Mouse (Mus musculus) stomach, embryonic 16.5 days (tissue): ENCODE data around the gene Gm21981. TPM values are rescaled to one million over a fixed set of nuclear protein-coding genes. Genes with fewer than 3 reads are reported as not detected.
A peak's percentile ranks its signal among the peaks of the same experiment; 100 is the strongest.

Experiments
- ATAC-seq: fragments of 200-750 bp; cut with Nextera tagmentation; 2 replicates; pipeline ENCODE4 v1.8.0; 2017; ENCODE audit warnings: moderate number of reproducible peaks, moderate TSS enrichment; ENCODE audit not compliant: insufficient read depth, low FRiP score
- H3K27ac ChIP-seq: fragments of 300-500 bp; sonication (generic); 2 replicates; pipeline ENCODE4 v1.5.1; 2014; ENCODE audit warnings: low read length
- H3K27me3 ChIP-seq: fragments of 300-500 bp; sonication (generic); 2 replicates; pipeline ENCODE4 v1.6.1; 2014; ENCODE audit warnings: low read length, control low read depth, mixed read lengths; ENCODE audit not compliant: control insufficient read depth, insufficient read depth
- H3K36me3 ChIP-seq: fragments of 300-500 bp; sonication (generic); 2 replicates; pipeline ENCODE4 v1.6.1; 2014; ENCODE audit warnings: low read length; ENCODE audit not compliant: control insufficient read depth, insufficient read depth
- H3K4me1 ChIP-seq: fragments of 300-500 bp; sonication (generic); 2 replicates; pipeline ENCODE4 v1.6.1; 2014; ENCODE audit warnings: low read length, control low read depth, mixed read lengths; ENCODE audit not compliant: control insufficient read depth, insufficient read depth
- H3K4me2 ChIP-seq: fragments of 300-500 bp; sonication (generic); 2 replicates; pipeline ENCODE4 v1.6.1; 2014; ENCODE audit warnings: low read depth, low read length, mixed read lengths
- H3K4me3 ChIP-seq: fragments of 300-500 bp; sonication (generic); replicated peaks from 2 replicates; pipeline ENCODE4 v1.5.1; 2014; ENCODE audit warnings: mild to moderate bottlenecking, low read length
- H3K9ac ChIP-seq: fragments of 300-500 bp; sonication (generic); 2 replicates; pipeline ENCODE4 v1.6.1; 2014; ENCODE audit warnings: low read length
- H3K9me3 ChIP-seq: fragments of 300-500 bp; sonication (generic); replicated peaks from 2 replicates; pipeline ENCODE4 v1.6.1; 2016; ENCODE audit warnings: low read length, control low read depth; ENCODE audit not compliant: control insufficient read depth
- WGBS: fragments of 180-500 bp; shearing (Covaris S2); extraction: QIAGEN DNeasy Blood & Tissue Kit; methylation state at CpG from one replicate; pipeline ENCODE4 v1.1.7; 2014; 5-methylcytosine and 5-hydroxymethylcytosine counted together
- polyA plus RNA-seq: library from polyadenylated mRNA; unstranded; fragments of >200 nt; fragmentation: Nextera tagmentation; extraction: Ambion mirVana; gene quantifications from 2 replicates; pipeline ENCODE4 v1.2.1, GENCODE M21; 2015

Gm21981 gene
- polyA plus RNA-seq, 1 experiment from 2014 or later, result 0.19 TPM

GRCm38 (mm10) chr17:47693671-47694441, 399 bp downstream of the Gm21981 start:
- Histone ChIP-seq H3K4me3 (peak overlapping the region; percentile 77), H3K27ac (no peak overlapping the region; the same call in 1 of the 2 replicates), H3K9me3 (no peaks in the 10 kb centered on the region), H3K36me3 (no peaks in the 10 kb centered on the region), H3K27me3 (no peaks in the 10 kb centered on the region), H3K9ac (peak overlapping the region; percentile 90), H3K4me1 (peaks cover 21% of the 10 kb centered on the region), H3K4me2 (peak overlapping the region; percentile 97)
- 39% methylated on average over 13 of the region's 13 CpGs for WGBS
- ATAC-seq, result peak; percentile 4; the same call in 1 of the 2 replicates

GRCm38 (mm10) chr17:47691650-47692049, 2.6 kb downstream of the Gm21981 start:
- Histone ChIP-seq H3K36me3 (no peaks in the 10 kb centered on the region), H3K27ac (no peak overlapping the region), H3K9ac (no peak overlapping the region), H3K4me2 (no peak overlapping the region), H3K9me3 (no peaks in the 10 kb centered on the region), H3K4me3 (no peak overlapping the region), H3K27me3 (no peaks in the 10 kb centered on the region), H3K4me1 (peaks cover 28% of the 10 kb centered on the region)
- ATAC-seq, result no peak
- 89% methylated on average over 3 of the region's 3 CpGs for WGBS

- Histone ChIP-seq H3K36me3 (no peaks in the 10 kb centered on the region), H3K4me1 (peaks cover 27% of the 10 kb centered on the region; the same call in 1 of the 2 replicates), H3K9me3 (no peaks in the 10 kb centered on the region), H3K27ac (no peak overlapping the region), H3K4me2 (no peak overlapping the region), H3K27me3 (no peaks in the 10 kb centered on the region), H3K9ac (0 out of 2 replicates have a peak overlapping the region, but pooled peaks have one; percentile 90), H3K4me3 (no peak overlapping the region)
- 76% methylated on average over 8 of the region's 8 CpGs for WGBS
- no peak for ATAC-seq
Observed at GRCm38 (mm10) chr17:47689894-47690293, 4.4 kb downstream of the Gm21981 start.

GRCm38 (mm10) chr17:47688608-47689575, 5.4 kb downstream of the Gm21981 start, which contains the start of gene Frs3:
Gene Frs3 (plus strand): TSS chr17:47689030.
- Histone ChIP-seq H3K4me2 (peak within 1 kb of the TSS; percentile 99), H3K27ac (peak within 1 kb of the TSS; percentile 87), H3K4me1 (peaks cover 22% of the 10 kb centered on the region; the same call in 1 of the 2 replicates), H3K36me3 (no peaks in the 10 kb centered on the region), H3K27me3 (no peaks in the 10 kb centered on the region), H3K4me3 (peak within 1 kb of the TSS; percentile 92), H3K9ac (peak within 1 kb of the TSS; percentile 91), H3K9me3 (no peaks in the 10 kb centered on the region)
- peak; percentile 71 for ATAC-seq
- 2% methylated on average over 58 of the region's 58 CpGs for WGBS

- no peaks in the 10 kb centered on the region for H3K36me3 ChIP-seq
- peak within 1 kb of the TSS; percentile 92 for H3K4me3 ChIP-seq
- peak within 1 kb of the TSS; percentile 99 for H3K4me2 ChIP-seq
- no peaks in the 10 kb centered on the region for H3K9me3 ChIP-seq
- peak within 1 kb of the TSS; percentile 91 for H3K9ac ChIP-seq
- no peak for ATAC-seq
- no peaks in the 10 kb centered on the region for H3K27me3 ChIP-seq
- WGBS, result 0% methylated on average over 9 of the region's 9 CpGs
- peak within 1 kb of the TSS; percentile 87 for H3K27ac ChIP-seq
- peaks cover 20% of the 10 kb centered on the region; the same call in 1 of the 2 replicates for H3K4me1 ChIP-seq
Observed at GRCm38 (mm10) chr17:47688344-47688607, 6.0 kb downstream of the Gm21981 start, which contains the start of gene Tomm6. Gene Tomm6 (minus strand): TSS chr17:47688386.

GRCm38 (mm10) chr17:47687409-47688343, 6.6 kb downstream of the Gm21981 start:
- H3K27me3 ChIP-seq, result no peaks in the 10 kb centered on the region
- under 1% methylated on average over 70 of the region's 70 CpGs for WGBS
- H3K4me1 ChIP-seq, result peaks cover 20% of the 10 kb centered on the region; the same call in 1 of the 2 replicates
- H3K4me2 ChIP-seq, result peak overlapping the region; percentile 99
- no peaks in the 10 kb centered on the region for H3K9me3 ChIP-seq
- H3K27ac ChIP-seq, result peak overlapping the region; percentile 87
- peak overlapping the region; percentile 91 for H3K9ac ChIP-seq
- ATAC-seq, result peak; percentile 93
- no peaks in the 10 kb centered on the region for H3K36me3 ChIP-seq
- peak overlapping the region; percentile 92 for H3K4me3 ChIP-seq

- WGBS, result 63% methylated on average over 4 of the region's 4 CpGs
- 0 out of 2 replicates have a peak, but pooled peaks cover 2% of the 10 kb centered on the region for H3K36me3 ChIP-seq
Observed at GRCm38 (mm10) chr17:47682836-47683235, 11.4 kb downstream of the Gm21981 start.

GRCm38 (mm10) chr17:47678702-47679101, 15.6 kb downstream of the Gm21981 start:
- no peaks in the 10 kb centered on the region for H3K4me1 ChIP-seq
- H3K27me3 ChIP-seq, result no peaks in the 10 kb centered on the region
- no peaks in the 10 kb centered on the region for H3K9me3 ChIP-seq
- no peak for ATAC-seq
- H3K4me3 ChIP-seq, result no peak overlapping the region
- peak overlapping the region; percentile 21; the same call in 1 of the 2 replicates for H3K27ac ChIP-seq
- H3K36me3 ChIP-seq, result 0 out of 2 replicates have a peak, but pooled peaks cover 2% of the 10 kb centered on the region
- 66% methylated on average over 5 of the region's 5 CpGs for WGBS
- no peak overlapping the region for H3K9ac ChIP-seq
- no peak overlapping the region for H3K4me2 ChIP-seq

More at GRCm38 (mm10) chr17:47682836-47683235, 11.4 kb downstream of the Gm21981 start:
- Histone ChIP-seq H3K9me3 (no peaks in the 10 kb centered on the region), H3K4me3 (no peak overlapping the region), H3K27me3 (no peaks in the 10 kb centered on the region), H3K4me2 (no peak overlapping the region), H3K27ac (no peak overlapping the region), H3K4me1 (peaks cover 12% of the 10 kb centered on the region; the same call in 1 of the 2 replicates), H3K9ac (no peak overlapping the region)
- no peak for ATAC-seq
